Mouse (Mus musculus): Measurements from ENCODE around the gene Bad.

The Bad gene

GRCm38 (mm10) chr19:6987061-6987903 lies 45.6 kb downstream of the Bad start, which contains the start of gene Vegfb:
Gene Vegfb, minus strand, starts transcription at chr19:6987651.
- DNase-seq: peak; percentile 79 to 86

GRCm38 (mm10) chr19:6987904-6988285 lies 46.2 kb downstream of the Bad start:
- no peak for DNase-seq

DNA sequence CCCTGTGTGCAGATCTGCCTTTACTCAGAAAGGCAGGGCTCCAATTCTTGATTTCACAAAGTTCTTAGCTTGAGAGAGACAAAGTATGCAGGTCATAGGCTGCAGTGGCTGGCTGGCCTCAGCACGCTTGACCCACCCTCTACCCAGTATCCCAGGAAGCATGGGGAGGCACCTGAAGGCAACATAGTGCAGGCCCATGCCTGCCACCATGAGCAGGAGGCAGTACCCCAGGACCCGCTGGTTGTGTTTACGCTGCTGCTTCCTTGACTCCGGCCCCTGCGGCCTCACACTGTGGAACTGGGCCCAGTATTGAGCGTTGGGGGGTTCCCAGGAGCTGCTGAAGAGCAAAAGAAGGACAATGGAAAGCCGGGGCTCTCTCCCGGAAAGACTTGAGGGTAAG lies 47.6 kb downstream of the Bad start:
- DNase-seq: no peak

GRCm38 (mm10) chr19:6990712-6991111 lies 49.1 kb downstream of the Bad start:
- no peak for DNase-seq

DNA sequence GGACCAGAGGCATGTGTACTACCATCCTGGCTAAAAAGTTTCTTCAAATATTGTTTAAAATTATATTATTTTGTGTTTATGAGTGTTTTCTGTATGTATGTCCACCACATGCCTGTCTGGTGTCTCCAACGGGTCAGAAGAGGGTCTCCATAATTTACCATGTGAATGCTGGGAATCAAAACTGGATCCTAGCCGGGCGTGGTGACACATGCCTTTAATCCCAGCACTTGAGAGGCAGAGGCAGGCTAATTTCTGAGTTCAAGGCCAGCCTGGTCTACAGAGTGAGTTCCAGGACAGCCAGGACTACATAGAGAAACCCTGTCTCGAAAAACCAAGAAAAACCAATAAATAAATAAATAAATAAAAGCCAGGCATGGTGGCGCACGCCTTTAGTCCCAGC lies 49.5 kb downstream of the Bad start:
- peak in 1 of 2 experiments; percentile 4 for DNase-seq

GRCm38 (mm10) chr19:6992011-6992858 lies 50.6 kb downstream of the Bad start, which contains the start of gene Dnajc4:
Gene Dnajc4, minus strand, starts transcription at chr19:6992572.
- peak; percentile 98 to 99 for DNase-seq

GRCm38 (mm10) chr19:6993011-6993770 lies 51.5 kb downstream of the Bad start:
- no peak for DNase-seq

DNA sequence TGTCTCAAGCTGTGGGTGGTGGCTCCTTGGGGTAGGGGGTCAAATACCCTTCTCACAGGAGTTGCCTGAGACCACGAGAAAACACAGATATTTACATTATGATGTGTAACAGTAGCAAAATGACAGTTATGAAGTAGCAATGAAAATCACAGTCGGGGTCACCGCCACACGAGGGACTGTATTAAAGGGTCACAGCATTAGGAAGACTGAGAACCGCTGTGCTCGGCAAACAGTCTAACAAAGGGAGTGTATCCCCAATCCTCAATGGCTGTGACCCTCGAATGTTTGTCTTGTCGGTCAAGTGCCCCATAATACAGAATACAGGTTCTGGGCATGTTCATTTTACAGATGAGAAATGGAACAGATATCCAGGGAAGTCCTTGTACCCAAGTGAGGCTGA lies 52.3 kb downstream of the Bad start:
- DNase-seq: no peak

DNA sequence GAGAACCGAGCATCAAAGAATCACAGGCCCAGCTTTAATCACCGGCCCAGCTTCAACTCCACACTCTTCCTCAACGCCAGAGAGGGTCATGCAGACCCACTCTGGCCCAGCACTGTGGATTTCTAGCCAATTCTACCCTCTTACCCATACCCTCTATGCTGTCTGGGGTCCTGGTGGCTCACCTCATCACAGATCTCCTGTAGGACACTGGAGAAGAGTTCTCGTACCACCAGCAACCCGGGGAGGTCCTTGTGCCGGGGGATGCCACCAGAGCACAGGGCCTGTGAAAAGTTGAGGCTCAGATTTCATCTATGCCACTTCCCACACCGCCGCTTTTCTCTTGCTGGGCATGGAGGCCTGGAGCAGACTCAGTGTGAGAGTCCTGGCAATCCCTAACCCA lies 52.8 kb downstream of the Bad start:
- no peak for DNase-seq

- DNase-seq: peak; percentile 78 to 80
Measured at GRCm38 (mm10) chr19:6995255-6995991, 53.8 kb downstream of the Bad start.

DNA sequence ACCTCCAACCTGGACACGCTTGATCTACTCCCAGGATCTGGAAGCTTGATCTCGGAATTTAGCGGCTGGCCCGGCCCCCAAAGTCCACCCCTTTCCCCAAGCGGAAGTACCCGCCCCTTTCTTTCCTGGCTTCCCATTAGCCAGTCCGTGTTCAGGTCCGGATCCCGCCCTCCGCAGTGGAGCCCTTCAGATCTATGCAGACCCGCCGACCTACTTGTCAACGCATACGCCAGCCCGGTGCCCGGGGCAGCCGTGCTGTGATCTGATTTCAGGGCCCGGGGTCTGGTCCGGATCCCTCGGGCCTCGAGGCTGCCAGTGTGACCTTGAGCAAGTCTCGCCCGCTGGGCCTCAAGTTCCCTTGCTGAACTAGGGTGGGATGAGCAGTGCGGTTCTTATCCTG lies 54.3 kb downstream of the Bad start, which contains the start of the genes Nudt22 and Trpt1:
Nudt22 (minus strand) TSS at position 112 of the 400 bp plus-strand sequence.
Trpt1 (plus strand) TSS at position 126 of the 400 bp plus-strand sequence.
- peak; percentile 92 to 93 for DNase-seq

DNA sequence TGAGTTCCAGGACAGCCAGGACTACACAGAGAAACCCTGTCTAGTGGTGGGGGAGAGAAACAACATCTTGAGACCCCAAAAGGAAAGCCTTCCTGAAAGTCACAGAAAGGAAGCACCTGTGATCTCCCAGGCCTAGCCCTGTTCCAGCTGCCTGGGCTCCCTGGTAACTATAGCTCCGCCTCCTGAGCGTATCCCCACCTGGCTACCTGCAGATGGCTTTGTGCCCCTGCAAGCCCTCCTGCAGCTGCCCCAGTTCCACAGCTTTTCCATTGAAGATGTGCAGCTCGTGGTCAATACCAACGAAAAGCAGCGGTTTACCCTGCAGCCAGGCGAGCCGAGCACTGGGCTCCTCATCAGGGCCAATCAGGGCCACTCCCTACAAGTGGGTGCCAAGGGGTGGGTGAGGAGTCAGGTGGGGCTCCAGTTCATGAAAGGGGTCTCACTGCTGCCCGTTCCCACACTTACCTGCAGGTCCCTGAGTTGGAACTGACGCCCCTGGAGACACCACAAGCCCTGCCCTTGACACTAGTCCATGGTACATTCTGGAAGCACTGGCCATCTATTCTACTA lies 56.1 kb downstream of the Bad start:
- DNase-seq: no peak

DNA sequence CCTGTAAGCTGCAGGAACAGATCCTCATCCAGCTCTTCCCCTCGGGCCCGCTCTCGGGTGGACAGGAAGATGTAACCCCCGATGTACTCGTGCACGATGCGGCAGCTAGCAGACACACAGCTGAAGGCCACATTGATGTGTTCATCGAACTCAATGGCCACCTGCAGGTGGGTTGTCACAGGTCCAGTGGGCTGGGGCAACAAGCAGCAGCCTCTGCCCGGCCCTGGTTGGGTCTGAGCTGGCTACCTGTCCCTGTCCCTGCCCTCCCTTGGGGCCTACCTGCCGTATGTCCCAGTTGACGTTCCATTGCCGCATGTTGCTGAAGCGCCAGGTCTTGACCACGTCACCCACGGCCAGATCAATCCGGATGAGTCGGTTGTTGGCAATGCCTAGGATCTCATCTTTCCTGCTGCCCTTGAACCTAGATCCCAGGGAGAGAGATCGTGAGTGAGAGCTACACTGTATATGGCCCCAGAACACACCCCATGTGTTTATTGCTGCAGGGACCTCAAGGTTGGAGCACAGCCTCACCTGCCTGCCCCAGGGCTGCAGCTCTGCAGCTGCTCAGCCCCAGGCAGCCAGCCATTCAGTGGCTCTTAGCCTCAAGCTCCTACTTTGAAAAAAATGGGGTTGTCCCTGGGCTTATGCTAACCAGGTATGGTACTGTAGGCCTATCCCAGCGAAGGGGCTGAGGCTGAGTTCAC lies 57.9 kb downstream of the Bad start:
- DNase-seq: no peak

Measured in cerebellum, postnatal 10 days (tissue).